Mouse (Mus musculus) cerebellum, adult 9-10 months (tissue): ENCODE results near the gene Foxn3.

Source experiments
- DNase-seq: peaks from one replicate; pipeline ENCODE4 v3.0.0; 2022

Gene Foxn3

GRCm38 (mm10) chr12:99149193-99149592 is 414.2 kb downstream of the Foxn3 start:
- DNase-seq, result no peak
